In genomic region chrX:162500962-162501361, GRCm38 (mm10) we compare ENCODE assay signal across 25 mouse cellular contexts.
DNase-seq lines count a peak whose midpoint lies in the region; ATAC-seq and TF ChIP-seq lines count a peak whose summit lies in the region.
"Had no signal": no experiment of that assay in that cellular context is flagged by ENCODE, and none has a peak within 500 bp of the region (broad histone marks: within the 10 kb centered on the region; RNA-seq: fewer than 3 reads in every experiment).

No protein-coding gene starts in this region.

- TF ChIP-seq POLR2A in bone marrow macrophage, adult 2 months (IDR thresholded peaks at IDR 0.05; ENCODE audit: borderline replicate concordance, low read depth, low read length), result no peak

- H3K4me1 ChIP-seq in bone marrow macrophage, adult 2 months (ENCODE audit: control insufficient read depth, insufficient read depth, low read length), result peaks cover 7% of the 10 kb centered on the region
- H3K4me1 ChIP-seq in forebrain, embryonic 16.5 days (replicated peaks; ENCODE audit: control insufficient read depth, insufficient read depth, low read length), result no peaks in the 10 kb centered on the region
- H3K4me1 ChIP-seq: embryonic facial prominence, embryonic 13.5 days; forebrain, embryonic 10.5 days; forebrain, embryonic 12.5 days had no signal

- peaks cover 3% of the 10 kb centered on the region; the same call in 1 of the 2 replicates for H3K27me3 ChIP-seq in forebrain, embryonic 16.5 days (replicated peaks; ENCODE audit: control insufficient read depth, insufficient read depth, low read length)
- H3K27me3 ChIP-seq: embryonic facial prominence, embryonic 15.5 days had no signal

- H3K27ac ChIP-seq in bone marrow macrophage, adult 2 months (ENCODE audit: insufficient read depth, low read depth, low read length), result peak overlapping the region; percentile 45
- H3K27ac ChIP-seq in forebrain, embryonic 16.5 days (ENCODE audit: low read length), result no peak overlapping the region
- H3K27ac ChIP-seq: embryonic facial prominence, embryonic 13.5 days; embryonic facial prominence, embryonic 15.5 days; forebrain, embryonic 10.5 days; forebrain, embryonic 12.5 days had no signal

- no peak overlapping the region for H3K4me2 ChIP-seq in forebrain, embryonic 16.5 days (ENCODE audit: low read length)
- H3K4me2 ChIP-seq: embryonic facial prominence, embryonic 13.5 days; embryonic facial prominence, embryonic 15.5 days; forebrain, embryonic 12.5 days had no signal

- H3K4me3 ChIP-seq in bone marrow macrophage, adult 2 months (ENCODE audit: insufficient read depth, low read length), result no peak overlapping the region
- H3K4me3 ChIP-seq in forebrain, embryonic 16.5 days (replicated peaks; ENCODE audit: low read length), result no peak overlapping the region
- H3K4me3 ChIP-seq: embryonic facial prominence, embryonic 13.5 days; embryonic facial prominence, embryonic 15.5 days; erythroblast, embryonic 14.5 days; forebrain, embryonic 10.5 days; forebrain, embryonic 12.5 days had no signal

- TF ChIP-seq CTCF in bone marrow macrophage, adult 2 months (IDR thresholded peaks at IDR 0.05; ENCODE audit: low read depth, low read length), result no peak

- peak; percentile 1 for DNase-seq in 416B (ENCODE audit: low read depth)
- no peak for DNase-seq in thymus, postnatal 25 days
- DNase-seq in urinary bladder, postnatal 25 days (ENCODE audit: low spot score), result no peak
- DNase-seq: adrenal gland, postnatal 10 days; adrenal gland, postnatal 25 days; cerebellum, adult 11-12 months; cerebellum, adult 2 months; cerebellum, adult 9-10 months; cerebellum, postnatal 10 days; cerebellum, postnatal 25 days; embryo, embryonic 11 days; forebrain, postnatal 0 days had no signal

- H3K36me3 ChIP-seq in forebrain, embryonic 16.5 days (ENCODE audit: control insufficient read depth, insufficient read depth), result no peaks in the 10 kb centered on the region
- H3K36me3 ChIP-seq: embryonic facial prominence, embryonic 13.5 days; embryonic facial prominence, embryonic 15.5 days; forebrain, embryonic 10.5 days; forebrain, embryonic 12.5 days had no signal

- no peaks in the 10 kb centered on the region for H3K9me3 ChIP-seq in forebrain, embryonic 16.5 days (ENCODE audit: control insufficient read depth, low read length)
- H3K9me3 ChIP-seq: embryonic facial prominence, embryonic 13.5 days; embryonic facial prominence, embryonic 15.5 days; forebrain, embryonic 10.5 days; forebrain, embryonic 12.5 days; G1E had no signal

- WGBS in forebrain, embryonic 16.5 days, result 82% methylated on average over 3 of the region's 3 CpGs

- no peak overlapping the region for H3K9ac ChIP-seq in forebrain, embryonic 16.5 days (replicated peaks; ENCODE audit: low read depth, low read length)
- H3K9ac ChIP-seq: embryonic facial prominence, embryonic 13.5 days; embryonic facial prominence, embryonic 15.5 days; forebrain, embryonic 12.5 days; forebrain, postnatal 0 days had no signal

- peak; percentile 36 to 96; a peak in 3 of 4 replicates for ATAC-seq in hematopoietic stem cell, adult 5-6 weeks (replicated peaks in 1 of 2; ENCODE audit: insufficient read depth in 1 of 2, low FRiP score in 2 of 2, low TSS enrichment in 1 of 2, low read depth in 1 of 2, poor library complexity in 2 of 2, severe bottlenecking in 2 of 2)
- ATAC-seq in megakaryocyte progenitor cell, adult 5-6 weeks (replicated peaks; ENCODE audit: poor library complexity), result peak; percentile 42
- ATAC-seq in forebrain, embryonic 16.5 days, result no peak
- ATAC-seq: activated CD4-positive, CD25-positive, alpha-beta regulatory T cell, adult 4 months; forebrain, embryonic 14.5 days; forebrain, postnatal 0 days; Patski had no signal
